Mouse (Mus musculus) heart, postnatal 25 days (tissue): ENCODE measurements at regions not wholly inside any gene's neighbourhood (a gene's known extent, or its start where the extent isn't known, plus 50 kb on each side); places are given as distances from the start of the nearest gene placed in this dataset.

ENCODE experiments used
- DNase-seq: peaks from one replicate; pipeline ENCODE4 v3.0.0; 2022; ENCODE audit warnings: low spot score
- intact Hi-C: fragments of 180-260 bp; cut with DNase I; formaldehyde crosslinking; loops from one replicate; pipeline ENCODE4 v1.15.1; 2025

- intact Hi-C loops: no loop called here
- DNase-seq: no peak
Measured at GRCm38 (mm10) chr16:50072853-50073360, 272.6 kb downstream of the Cd47 start.

- intact Hi-C loops: no loop called here
- no peak for DNase-seq
Measured at GRCm38 (mm10) chr16:50073979-50074378, 273.6 kb downstream of the Cd47 start.

- DNase-seq: no peak
- intact Hi-C loops: no loop called here
Measured at GRCm38 (mm10) chr16:50075641-50076040, 275.3 kb downstream of the Cd47 start.

- DNase-seq: no peak
- intact Hi-C loops: no loop called here
Measured at GRCm38 (mm10) chr16:50081511-50081910, 281.2 kb downstream of the Cd47 start.

GRCm38 (mm10) chr16:50092318-50092717 lies 292.0 kb downstream of the Cd47 start:
- intact Hi-C loops: no loop called here
- no peak for DNase-seq

GRCm38 (mm10) chr16:50092780-50093179 lies 292.4 kb downstream of the Cd47 start:
- intact Hi-C loops: no loop called here
- DNase-seq: no peak

- DNase-seq: no peak
- intact Hi-C loops: no loop called here
Measured at GRCm38 (mm10) chr16:50095858-50096551, 295.7 kb downstream of the Cd47 start.

GRCm38 (mm10) chr16:50096563-50096962 lies 296.2 kb downstream of the Cd47 start:
- intact Hi-C loops: no loop called here
- DNase-seq: no peak

- DNase-seq: no peak
- intact Hi-C loops: no loop called here
Measured at GRCm38 (mm10) chr16:50103340-50103739, 303.0 kb downstream of the Cd47 start.

GRCm38 (mm10) chr16:50118150-50118549 lies 314.0 kb downstream of the Bbx start:
- intact Hi-C loops: no loop called here
- no peak for DNase-seq

GRCm38 (mm10) chr16:50122460-50122859 lies 309.7 kb downstream of the Bbx start:
- intact Hi-C loops: no loop called here
- DNase-seq: no peak

- intact Hi-C loops: no loop called here
Measured at GRCm38 (mm10) chr16:50124646-50125045, 307.5 kb downstream of the Bbx start.

GRCm38 (mm10) chr16:50125564-50125963 lies 306.6 kb downstream of the Bbx start:
- no peak for DNase-seq
- intact Hi-C loops: no loop called here

More at GRCm38 (mm10) chr16:50124646-50125045, 307.5 kb downstream of the Bbx start:
- DNase-seq: no peak

- DNase-seq: no peak
- intact Hi-C loops: no loop called here
Measured at GRCm38 (mm10) chr16:50131406-50131805, 300.8 kb downstream of the Bbx start.
